Mouse (Mus musculus) urinary bladder, postnatal 36 days (tissue): Measurements from ENCODE around the gene Sarnp.

Experiments
- DNase-seq, 2 experiments: peaks; one replicate each; pipeline ENCODE4 v3.0.0; 2022; ENCODE audit warnings: low spot score in 2 of 2, mixed read lengths in 1 of 2

The Sarnp gene

DNA sequence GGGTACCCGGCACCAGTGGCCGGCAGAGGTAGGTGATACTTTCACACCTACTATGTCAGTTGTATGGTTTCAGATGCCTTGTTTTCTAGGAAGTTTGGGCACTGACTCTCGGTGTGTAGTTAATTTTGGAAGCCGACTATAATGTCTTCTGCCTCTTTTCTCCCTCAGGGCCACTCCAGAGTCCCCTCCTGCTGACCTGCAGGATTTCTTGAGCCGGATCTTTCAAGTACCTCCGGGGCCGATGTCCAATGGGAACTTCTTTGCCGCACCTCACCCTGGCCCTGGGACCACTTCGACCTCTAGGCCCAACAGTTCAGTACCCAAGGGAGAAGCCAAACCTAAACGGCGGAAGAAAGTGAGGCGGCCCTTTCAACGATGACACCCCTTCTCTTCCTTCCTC is at the start of gene Sarnp:
TSS of gene Sarnp (plus strand) at position 301 of the 400 bp plus-strand sequence.
- no peak for DNase-seq

DNA sequence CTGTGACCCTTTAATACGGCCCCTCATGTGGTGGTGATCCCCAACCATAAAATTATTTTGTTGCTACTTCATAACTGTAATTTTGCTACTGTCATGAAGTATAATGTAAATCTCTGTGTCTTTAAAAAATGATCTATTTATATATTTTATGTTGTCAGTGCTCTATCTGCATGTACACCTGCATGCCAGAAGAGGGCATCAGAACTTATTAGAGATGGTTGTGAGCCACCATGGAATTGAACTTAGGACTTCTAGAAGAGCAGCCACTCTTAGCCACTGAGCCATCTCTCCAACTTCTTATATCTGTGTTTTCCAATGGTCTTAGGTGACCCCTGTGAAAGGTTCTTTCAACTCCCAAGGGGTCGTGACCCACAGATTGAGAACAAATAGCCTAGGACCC is 44.2 kb upstream of the Sarnp start:
- no peak for DNase-seq

DNA sequence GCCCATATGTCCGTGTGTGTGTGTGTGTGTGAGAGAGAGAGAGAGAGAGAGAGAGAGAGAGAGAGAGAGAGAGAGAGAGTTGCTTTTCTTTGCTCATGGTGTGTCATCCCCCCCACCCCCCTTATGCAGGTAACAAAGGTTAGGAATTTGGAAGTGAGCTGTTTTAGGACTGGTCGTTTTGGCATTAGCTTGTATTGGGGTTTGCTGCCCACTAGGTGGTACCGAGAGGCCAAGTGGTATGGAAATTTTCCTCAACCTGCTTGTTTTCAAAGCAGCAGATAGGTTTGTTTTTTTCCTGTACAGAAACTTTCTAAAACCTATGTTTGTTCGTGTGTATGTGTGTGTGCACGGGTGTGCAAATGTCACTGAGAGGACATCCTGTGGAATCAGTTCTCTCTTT is 43.4 kb upstream of the Sarnp start:
- DNase-seq = no peak

DNA sequence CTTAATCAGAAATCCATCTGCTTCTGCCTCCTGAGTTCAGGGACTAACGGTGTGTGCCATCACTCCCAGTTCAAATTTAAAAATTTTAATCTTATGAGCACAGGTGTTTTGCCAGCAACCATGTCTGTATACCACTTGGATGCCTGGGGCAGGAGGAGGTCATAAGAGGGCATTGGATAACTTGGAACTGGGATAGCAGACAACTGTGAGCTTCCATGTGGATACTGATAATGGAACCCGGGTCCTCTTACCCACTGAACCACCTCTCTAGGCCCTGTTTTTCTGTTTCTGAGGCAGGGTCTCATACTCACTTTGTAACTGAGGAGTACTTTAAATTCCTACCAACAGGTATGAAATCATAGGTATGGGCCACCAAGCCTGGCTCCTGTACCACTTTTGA is 38.7 kb upstream of the Sarnp start:
- no peak for DNase-seq

DNA sequence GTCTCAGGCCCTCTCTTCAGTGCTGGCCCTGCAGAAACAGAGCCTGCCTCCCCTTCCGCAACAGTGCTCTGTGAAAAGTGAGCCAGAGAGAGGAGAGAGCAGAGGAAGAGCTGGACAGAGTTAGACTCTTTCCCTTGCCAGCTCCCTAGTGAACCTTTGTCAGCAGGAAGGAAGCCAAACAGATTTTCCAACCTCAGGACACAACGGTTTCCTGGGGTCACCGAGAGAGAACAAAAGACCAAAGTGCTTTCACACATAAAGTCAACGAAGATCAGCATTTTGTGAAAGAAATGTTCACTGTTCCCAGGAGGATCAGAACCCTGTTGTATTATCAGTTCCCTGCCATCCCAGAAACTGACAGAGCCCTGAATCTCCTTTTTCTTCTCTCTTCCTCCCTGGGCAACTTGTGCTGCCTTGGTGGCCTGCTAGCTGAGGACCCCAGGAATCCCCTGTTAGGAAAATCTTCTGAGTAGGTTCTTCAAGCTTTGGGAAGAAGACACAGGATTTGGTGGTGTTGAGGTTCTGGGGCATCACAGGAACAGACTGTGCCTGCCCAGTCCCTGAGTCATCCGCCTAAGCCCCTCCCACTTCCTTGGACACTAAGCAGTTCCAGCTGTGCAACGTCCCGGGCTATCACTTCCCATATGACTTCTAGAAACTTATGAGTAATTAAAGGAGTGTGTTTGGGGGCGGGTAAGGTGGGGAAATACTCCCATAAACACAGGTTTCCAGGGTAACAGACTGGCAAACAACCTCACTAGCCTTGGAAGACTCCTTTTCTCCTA is 37.9 kb upstream of the Sarnp start:
- peak; percentile 69 to 86 for DNase-seq

DNA sequence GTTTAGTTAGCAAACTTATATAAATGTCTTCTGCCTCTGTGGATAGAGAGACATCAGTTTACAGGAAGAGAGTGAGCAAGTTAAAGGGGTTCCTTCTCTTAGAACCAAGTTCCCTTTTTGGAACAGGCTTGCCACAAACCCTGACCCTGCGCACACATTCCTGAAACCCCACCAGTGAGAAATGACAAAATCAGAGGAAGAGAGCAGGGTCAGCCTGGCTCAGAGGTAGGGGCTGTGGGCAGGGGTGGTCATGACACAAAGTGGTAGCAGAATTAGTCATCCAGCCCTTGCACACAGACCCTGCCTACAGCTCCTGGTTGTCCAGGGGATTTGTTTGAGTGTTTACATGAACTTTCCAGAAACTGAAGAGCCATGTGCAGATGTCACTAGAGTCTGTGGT is 36.9 kb upstream of the Sarnp start:
- DNase-seq = no peak

DNA sequence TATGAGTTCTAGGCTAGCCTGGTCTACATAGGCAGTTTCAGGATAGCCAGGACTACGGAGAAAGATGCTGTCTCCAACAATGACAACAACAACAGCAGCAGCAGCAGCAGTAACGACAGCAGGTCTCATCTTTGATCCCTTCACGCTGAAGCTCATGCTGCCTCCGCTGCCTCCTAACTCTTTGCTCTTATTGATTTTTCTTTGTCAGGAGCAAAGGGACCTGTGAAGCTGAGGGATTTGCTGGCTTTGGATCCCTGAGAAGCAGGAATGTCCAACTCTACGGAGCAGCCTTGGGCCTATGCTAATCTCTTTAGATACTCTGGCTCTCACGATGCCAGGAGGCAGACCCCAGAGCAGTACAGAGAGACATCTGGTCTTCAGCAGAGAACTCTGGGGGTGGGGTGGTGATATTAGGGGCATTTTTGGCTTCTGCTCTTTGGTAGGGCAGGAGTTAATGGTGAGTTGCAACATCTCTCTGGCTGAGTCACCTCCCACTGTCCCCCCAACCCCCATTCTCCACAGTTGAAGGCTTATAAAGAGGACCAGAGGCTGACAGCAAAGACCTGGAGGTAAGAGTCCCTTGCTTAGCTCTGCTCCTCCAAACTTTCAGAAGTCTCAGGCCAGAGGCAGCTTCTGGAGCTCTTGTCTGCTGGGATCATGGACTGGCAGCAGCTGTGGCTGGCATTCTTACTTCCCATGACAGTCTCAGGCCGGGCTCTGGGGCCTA is 26.6 kb upstream of the Sarnp start, which contains the start of gene Mmp19:
TSS of gene Mmp19 (plus strand) at position 513 of the 727 bp plus-strand sequence.
- peak in 1 of 2 experiments; percentile 51 for DNase-seq

DNA sequence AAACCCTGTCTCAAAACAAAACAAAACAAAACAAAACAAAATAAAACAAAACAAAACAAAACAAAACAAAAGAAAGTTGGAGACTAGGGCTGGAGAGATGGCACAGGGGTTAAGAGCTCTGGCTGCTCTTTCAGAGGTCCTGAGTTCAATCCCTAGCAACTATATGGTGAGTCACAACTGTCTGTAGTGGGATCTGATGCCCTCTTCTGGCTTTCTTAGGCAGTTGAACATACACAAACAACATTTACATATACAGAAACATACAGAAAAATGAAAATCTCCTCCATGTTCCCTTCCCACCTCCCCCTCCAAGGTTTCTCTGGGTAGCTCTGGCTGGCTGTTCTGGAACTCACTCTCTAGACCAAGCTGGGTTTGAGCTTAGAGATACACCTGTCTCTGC is 25.1 kb upstream of the Sarnp start:
- DNase-seq = no peak

DNA sequence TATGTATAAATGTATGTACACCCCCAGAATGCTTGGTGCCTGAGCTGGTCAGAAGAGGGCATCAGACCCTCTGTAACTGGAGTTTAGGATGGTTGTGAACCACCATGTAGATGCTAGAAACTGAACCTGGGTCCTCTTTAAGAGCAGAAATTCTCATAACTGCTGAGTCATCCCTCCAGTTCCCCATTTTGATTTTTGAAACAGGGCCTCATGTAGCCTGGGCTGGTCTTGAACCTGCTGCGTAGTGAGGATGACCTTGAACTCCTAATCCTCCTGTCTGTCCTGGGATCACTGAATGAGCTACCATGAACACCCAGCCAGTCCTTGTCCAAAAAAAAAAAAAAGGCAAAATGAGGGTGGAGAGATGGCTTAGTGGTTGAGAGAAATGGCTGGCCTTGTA is 23.9 kb upstream of the Sarnp start:
- DNase-seq = no peak

DNA sequence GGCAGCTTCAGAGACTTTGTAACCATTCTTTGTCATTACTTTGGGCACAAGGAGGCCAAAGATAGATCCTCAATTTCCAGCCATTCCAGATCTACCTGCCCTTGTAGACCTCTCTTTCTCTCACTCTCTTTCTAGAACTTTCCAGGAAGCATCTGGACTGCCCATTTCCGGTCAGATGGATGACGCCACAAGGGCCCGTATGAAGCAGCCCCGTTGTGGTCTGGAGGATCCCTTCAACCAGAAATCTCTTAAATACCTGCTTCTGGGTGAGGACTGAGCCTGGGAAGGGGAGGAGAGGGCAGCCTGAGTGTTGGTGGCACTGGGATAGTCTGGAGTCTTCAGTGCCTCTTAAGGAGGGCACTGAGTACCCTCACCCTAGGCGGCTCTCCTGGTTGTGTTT is 22.7 kb upstream of the Sarnp start:
- DNase-seq = no peak

DNA sequence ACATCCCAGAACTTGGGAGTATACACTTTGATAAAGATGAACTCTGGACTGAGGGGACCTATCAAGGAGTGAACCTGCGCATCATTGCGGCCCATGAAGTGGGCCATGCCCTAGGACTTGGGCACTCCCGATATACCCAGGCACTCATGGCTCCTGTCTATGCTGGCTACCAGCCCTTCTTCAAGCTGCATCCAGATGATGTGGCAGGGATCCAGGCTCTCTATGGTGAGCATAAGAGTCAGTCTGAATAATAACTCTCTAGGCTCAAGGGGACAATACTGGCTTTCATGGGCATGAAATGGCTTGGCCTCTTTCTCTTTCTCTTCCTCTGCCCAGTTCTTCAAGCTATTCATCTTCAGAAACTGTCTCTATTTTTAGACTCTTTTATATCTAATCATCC is 21.6 kb upstream of the Sarnp start:
- no peak for DNase-seq

DNA sequence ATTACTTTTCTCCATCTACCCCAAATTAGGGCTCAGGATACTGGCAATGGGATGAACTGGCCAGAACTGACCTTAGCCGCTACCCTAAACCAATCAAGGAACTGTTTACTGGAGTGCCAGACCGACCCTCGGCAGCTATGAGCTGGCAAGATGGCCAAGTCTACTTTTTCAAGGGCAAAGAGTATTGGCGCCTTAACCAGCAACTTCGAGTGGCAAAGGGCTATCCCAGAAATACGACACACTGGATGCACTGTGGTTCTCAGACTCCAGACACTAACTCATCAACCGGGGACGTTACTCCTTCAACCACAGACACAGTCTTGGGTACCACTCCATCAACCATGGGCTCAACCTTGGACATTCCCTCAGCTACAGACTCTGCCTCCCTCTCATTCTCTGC is 18.5 kb upstream of the Sarnp start:
- no peak for DNase-seq

DNA sequence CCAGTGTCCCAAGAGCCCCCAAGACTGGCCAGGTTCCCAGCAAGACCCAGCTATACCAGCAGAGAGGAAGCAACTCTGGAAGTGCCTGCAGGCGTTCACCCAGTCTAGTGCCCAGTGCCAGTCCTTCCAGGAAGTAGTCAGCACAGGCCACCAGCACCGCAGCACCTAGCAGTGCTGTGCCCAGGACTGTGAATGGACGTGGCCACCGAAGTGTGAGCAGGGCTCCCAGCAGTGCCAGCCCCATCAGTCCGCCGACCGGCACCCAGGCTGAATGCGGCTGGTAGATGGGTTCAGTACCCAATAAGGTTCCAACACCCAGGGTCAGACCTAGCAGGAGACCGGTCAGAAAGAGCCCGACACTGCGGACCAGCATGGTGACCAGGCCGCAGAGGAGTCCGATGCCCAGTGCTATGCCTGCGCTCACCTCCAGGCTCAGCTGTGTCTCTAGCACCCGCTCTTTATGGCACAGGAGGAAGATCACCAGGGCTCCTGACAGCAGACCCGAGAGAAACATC is 15.1 kb upstream of the Sarnp start:
- DNase-seq = no peak

DNA sequence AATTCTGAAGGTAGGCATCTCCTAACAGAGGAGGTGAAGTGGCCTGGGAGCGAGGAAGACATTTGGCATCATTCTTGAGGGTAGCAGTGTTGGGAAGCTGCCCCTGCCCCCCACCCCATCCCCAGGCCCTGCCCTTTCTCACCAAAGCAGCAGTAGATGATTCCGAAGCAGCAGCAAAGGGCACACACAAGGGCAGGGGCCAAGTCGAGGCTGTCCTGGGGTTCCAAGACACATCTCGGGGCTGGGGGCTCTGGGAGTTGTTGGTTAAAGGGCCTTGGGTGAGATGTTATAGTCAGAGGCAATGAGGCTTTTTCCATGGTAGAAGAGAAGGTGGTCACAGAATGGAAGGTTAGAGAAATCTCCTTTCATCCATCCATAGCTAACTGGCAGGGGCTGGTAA is 14.2 kb upstream of the Sarnp start:
- no peak for DNase-seq

DNA sequence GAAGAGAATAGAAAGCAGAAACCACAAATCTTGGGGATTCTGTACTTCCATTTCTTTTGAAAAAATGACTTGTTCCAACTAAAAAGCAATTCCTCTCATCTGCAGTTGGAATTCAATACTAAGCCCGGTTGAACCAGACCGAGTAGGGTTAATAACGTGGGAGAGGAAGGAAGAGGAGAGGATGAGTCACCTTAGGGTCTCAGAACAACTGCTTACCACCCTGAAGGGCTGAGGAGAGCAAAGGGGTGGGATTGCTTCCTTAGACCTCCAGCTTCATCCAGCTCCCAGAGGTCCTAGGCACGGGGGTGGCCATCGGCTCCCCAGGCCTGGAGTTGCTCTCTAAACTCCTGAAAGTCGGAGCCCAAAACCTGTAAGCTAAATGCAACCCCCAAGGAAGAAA is 13.8 kb upstream of the Sarnp start:
- no peak for DNase-seq

DNA sequence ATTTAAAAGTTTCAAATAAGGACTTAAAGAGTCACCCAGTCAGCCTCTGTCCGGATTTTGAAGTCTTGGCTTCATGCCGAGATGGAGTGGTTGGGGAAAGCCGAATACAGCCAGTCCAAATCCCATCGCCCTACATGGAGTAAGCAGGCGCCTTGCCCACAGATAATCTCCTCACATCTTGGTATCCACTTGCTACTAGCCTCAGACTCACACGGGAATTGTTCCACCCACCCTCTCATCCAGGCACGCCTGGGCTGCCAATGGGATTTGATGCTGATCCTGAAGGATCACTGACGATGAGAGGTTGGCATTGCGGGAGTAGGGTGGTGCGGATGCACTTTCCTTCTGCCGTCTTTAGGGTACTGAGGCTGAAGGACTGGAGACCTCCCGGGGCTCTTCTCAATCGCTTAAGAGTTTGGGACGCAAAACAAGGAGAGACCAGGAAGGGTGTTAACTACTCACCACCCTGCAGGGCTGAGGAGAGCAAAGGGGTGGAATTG is 13.3 kb upstream of the Sarnp start, which contains the start of gene Dnajc14:
TSS of gene Dnajc14 (plus strand) at position 292 of the 500 bp plus-strand sequence.
- DNase-seq = peak; percentile 58 to 60

DNA sequence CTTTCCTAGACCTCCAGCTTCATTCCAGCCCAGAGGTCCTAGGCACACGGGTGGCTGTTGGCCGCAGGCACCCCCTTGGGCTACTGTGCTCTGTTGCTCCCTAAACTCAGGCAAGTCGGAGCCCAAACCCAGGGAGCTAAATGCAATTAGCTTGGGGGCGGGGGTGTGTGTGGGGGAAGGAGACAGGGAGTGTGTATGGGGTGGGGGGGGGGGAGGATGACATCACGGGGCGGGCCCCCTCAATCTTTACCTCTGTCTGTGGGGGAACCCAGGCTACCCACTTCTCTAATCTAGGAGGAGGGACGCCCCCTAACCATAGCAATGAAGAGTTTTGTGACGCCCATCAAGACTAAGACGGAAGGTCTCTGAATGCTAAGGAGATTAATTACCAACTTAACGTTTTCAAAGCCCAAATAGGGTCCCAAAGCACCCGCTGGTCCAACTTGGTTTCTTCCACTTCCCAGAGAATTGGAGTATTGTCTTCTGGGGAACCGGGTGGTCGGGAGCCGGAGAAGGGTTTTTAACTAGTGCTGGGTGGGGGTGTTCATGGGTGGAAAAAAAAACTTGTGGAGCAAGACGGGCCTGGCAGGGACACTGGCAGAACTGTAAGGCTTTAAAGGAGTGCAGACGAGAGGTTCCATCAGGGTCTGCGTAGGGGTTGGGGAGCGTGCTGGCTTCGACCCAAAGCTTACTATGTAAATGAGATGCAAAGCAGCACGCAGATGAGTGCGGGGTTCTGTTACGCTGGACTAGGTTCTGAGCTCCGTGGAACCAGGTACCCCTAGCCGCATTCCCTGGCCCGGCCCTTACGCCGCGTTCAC is 12.7 kb upstream of the Sarnp start, which contains the start of gene Tmem198b:
TSS of gene Tmem198b (minus strand) at position 100 of the 821 bp plus-strand sequence.
- DNase-seq = peak; percentile 36 to 56

DNA sequence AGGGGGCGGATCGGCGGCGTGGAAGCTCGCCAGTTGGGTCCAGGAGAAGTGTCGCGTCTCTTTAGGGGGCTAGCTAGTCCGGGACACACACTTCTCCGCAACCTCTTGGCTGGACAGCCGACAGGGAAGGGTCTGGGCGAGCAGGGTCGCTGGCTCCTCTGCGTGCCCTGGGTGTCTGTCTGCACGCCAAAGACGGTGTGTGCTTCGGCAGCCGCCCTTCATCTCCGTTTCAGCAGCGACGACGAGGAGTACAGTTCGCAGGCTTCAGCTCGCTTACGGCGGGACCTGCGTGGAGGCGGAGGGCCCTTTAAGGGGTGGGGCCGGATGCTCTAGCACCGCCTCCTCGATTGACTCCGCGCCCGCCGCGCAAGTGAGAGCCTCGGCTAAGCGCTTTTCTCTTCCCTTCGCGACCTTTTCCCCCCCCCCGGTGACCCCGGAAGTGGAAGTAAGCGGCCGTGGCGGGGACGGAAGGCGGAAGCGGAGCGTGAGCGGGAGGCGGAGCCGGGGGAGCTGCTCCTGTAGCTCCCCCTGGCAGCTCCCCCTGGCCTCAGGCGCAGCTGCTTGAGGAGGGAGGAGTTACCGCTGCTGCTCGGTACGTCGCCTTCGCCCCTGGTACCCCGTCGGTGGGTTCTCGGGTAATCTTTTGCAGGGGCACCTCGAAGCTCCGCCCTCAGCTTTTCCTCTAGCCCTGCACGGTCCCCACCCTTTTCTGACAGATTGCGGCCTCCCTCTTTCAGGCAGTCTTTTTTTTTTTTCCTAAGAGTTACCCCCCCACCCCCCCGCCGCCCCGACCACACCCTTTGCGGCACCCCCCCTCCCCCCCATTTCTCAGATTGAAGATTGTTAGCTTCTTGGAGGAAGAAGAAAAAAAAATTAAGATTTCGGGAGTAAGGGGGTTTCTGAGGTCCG is 11.8 kb upstream of the Sarnp start:
- peak; percentile 92 to 96 for DNase-seq

DNA sequence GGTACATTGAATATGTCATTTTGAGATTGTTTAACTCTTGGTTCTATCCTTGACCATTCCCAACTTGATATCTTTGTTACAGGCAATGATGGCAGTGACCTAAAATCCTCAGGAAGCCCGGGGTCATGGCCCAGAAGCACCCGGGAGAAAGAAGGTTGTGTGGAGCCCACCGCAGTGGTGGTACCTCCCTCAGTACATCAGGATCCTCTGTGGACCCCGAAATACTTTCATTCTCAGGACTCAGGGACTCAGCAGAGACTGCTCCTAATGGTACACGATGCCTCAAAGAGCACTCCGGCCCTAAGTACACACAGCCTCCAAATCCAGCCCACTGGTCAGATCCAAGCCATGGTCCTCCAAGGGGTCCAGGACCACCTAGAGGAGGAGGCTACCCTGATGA is 11.0 kb upstream of the Sarnp start:
- DNase-seq = no peak

DNA sequence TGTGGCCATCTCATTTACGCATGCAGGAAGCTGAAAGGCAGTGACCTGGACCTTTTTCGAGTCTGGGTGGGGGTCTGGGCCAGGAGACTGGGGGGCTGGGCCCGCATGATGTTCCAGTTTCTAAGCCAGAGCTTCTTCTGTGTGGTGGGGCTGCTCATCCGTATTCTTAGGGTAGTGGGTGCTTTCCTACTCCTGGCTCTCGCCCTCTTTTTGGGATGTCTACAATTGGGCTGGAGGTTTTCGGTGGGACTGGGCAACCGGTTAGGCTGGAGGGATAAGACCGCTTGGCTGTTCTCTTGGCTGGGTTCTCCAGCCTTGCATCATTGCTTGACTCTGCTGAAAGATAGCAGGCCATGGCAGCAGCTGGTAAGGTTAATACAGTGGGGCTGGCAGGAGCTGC is 10.1 kb upstream of the Sarnp start:
- no peak for DNase-seq

DNA sequence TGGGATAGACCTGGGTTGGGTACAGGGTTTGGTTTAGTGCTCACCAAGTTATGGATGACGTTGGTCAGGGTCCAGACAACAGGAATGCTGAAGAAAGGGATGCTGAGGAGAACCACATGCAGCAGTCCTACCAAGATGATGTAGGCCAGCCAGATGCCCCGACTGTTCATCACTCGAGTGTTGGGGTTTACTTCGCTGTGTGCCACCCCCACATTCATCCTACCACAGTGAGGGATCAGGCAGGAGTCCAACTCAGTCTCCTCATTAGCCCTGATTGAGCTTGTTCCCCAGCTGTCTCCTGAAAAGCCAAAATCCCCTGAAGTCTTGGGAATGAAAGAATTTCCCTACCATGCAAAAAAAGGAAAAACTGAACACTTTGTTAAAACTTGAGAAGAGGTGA is 3.1 kb downstream of the Sarnp start:
- no peak for DNase-seq
